Mouse (Mus musculus) kidney, postnatal 4 days (tissue): ENCODE measurements at regions not wholly inside any gene's neighbourhood (a gene's known extent, or its start where the extent isn't known, plus 50 kb on each side); places are given as distances from the start of the nearest gene placed in this dataset.

ENCODE experiments used
- DNase-seq, 2 experiments: peaks; one replicate each; pipeline ENCODE4 v3.0.0; 2021; ENCODE audit warnings: mixed read lengths in 2 of 2

- DNase-seq = peak; percentile 31 to 35
Measured at GRCm38 (mm10) chr10:95032760-95033716, 88.4 kb upstream of the Plxnc1 start.

- no peak for DNase-seq
Measured at GRCm38 (mm10) chr10:95031371-95031770, 86.7 kb upstream of the Plxnc1 start.

- no peak for DNase-seq
Measured at GRCm38 (mm10) chr10:95030801-95031200, 86.2 kb upstream of the Plxnc1 start.

- DNase-seq = no peak
Measured at GRCm38 (mm10) chr10:95029554-95029953, 84.9 kb upstream of the Plxnc1 start.

GRCm38 (mm10) chr10:95025569-95026327 is 81.1 kb upstream of the Plxnc1 start:
- no peak for DNase-seq

GRCm38 (mm10) chr10:95021209-95021608 is 76.6 kb upstream of the Plxnc1 start:
- no peak for DNase-seq

GRCm38 (mm10) chr10:95016896-95017295 is 72.3 kb upstream of the Plxnc1 start:
- no peak for DNase-seq

- DNase-seq = no peak
Measured at GRCm38 (mm10) chr10:95015298-95015951, 70.8 kb upstream of the Plxnc1 start.

- DNase-seq = no peak
Measured at GRCm38 (mm10) chr10:95013946-95014345, 69.3 kb upstream of the Plxnc1 start.

- no peak for DNase-seq
Measured at GRCm38 (mm10) chr10:95013213-95013915, 68.7 kb upstream of the Plxnc1 start.

- no peak for DNase-seq
Measured at GRCm38 (mm10) chr10:95010333-95010732, 65.7 kb upstream of the Plxnc1 start.

- DNase-seq = no peak
Measured at GRCm38 (mm10) chr10:95009081-95009480, 64.4 kb upstream of the Plxnc1 start.

- peak; percentile 44 to 57 for DNase-seq
Measured at GRCm38 (mm10) chr10:95004065-95004763, 59.6 kb upstream of the Plxnc1 start.

- DNase-seq = peak; percentile 60 to 66
Measured at GRCm38 (mm10) chr10:95003621-95004020, 59.0 kb upstream of the Plxnc1 start.

- DNase-seq = no peak
Measured at GRCm38 (mm10) chr10:95001650-95002049, 57.0 kb upstream of the Plxnc1 start.

GRCm38 (mm10) chr10:94999716-95000115 is 55.1 kb upstream of the Plxnc1 start:
- DNase-seq = no peak
